Mouse (Mus musculus) heart, postnatal 0 days (tissue): ENCODE measurements around the gene Fcgr3. TPM values are rescaled to one million over a fixed set of nuclear protein-coding genes. Genes with fewer than 3 reads are reported as not detected.

Source experiments
- ATAC-seq: fragments of 200-750 bp; cut with Nextera tagmentation; 2 replicates; pipeline ENCODE4 v1.8.0; 2017; ENCODE audit warnings: low read depth, moderate number of reproducible peaks, moderate library complexity; ENCODE audit not compliant: insufficient read depth
- DNase-seq: peaks from one replicate; pipeline ENCODE4 v3.0.0-alpha.2; 2016; ENCODE audit warnings: low spot score
- H3K27ac ChIP-seq: fragments of 300-500 bp; sonication (generic); 2 replicates; pipeline ENCODE4 v1.5.1; 2014; ENCODE audit warnings: low read depth, mild to moderate bottlenecking
- H3K27me3 ChIP-seq: fragments of 300-500 bp; sonication (generic); 2 replicates; pipeline ENCODE4 v1.6.1; 2014; ENCODE audit warnings: low read length, mixed read lengths; ENCODE audit not compliant: control insufficient read depth, insufficient read depth
- H3K36me3 ChIP-seq: fragments of 300-500 bp; sonication (generic); replicated peaks from 2 replicates; pipeline ENCODE4 v1.6.1; 2014; ENCODE audit warnings: low read length, mixed read lengths; ENCODE audit not compliant: control insufficient read depth, insufficient read depth
- H3K4me1 ChIP-seq: fragments of 300-500 bp; sonication (generic); 2 replicates; pipeline ENCODE4 v1.6.1; 2014; ENCODE audit warnings: antibody characterized with exemption; ENCODE audit not compliant: control insufficient read depth, insufficient read depth
- H3K4me2 ChIP-seq: fragments of 300-500 bp; sonication (generic); 2 replicates; pipeline ENCODE4 v1.6.1; 2014; ENCODE audit warnings: low read depth, mild to moderate bottlenecking, low read length, moderate library complexity
- H3K4me3 ChIP-seq: fragments of 300-500 bp; sonication (generic); 2 replicates; pipeline ENCODE4 v1.5.1; 2014; ENCODE audit warnings: low read depth, low read length
- H3K9ac ChIP-seq: fragments of 300-500 bp; sonication (generic); replicated peaks from 2 replicates; pipeline ENCODE4 v1.6.1; 2014; ENCODE audit warnings: low read depth, low read length, mixed read lengths
- H3K9me3 ChIP-seq: fragments of 300-500 bp; sonication (generic); replicated peaks from 2 replicates; pipeline ENCODE4 v1.6.1; 2016; ENCODE audit warnings: low read length; ENCODE audit not compliant: control insufficient read depth
- CTCF ChIP-seq: IDR thresholded peaks from 2 replicates; pipeline ENCODE4 v1.5.1; 2016; ENCODE audit warnings: antibody characterized with exemption, control low read depth, low read depth
- EP300 ChIP-seq: IDR thresholded peaks from 2 replicates; pipeline ENCODE4 v1.6.1; 2016; ENCODE audit warnings: antibody characterized with exemption, low read depth
- WGBS: fragments of 180-500 bp; shearing (Covaris S2); extraction: QIAGEN DNeasy Blood & Tissue Kit; methylation state at CpG from one replicate; pipeline ENCODE4 v1.1.7; 2014; 5-methylcytosine and 5-hydroxymethylcytosine counted together
- polyA plus RNA-seq: library from polyadenylated mRNA; unstranded; fragments of >200 nt; fragmentation: Nextera tagmentation; extraction: Ambion mirVana; gene quantifications from 2 replicates; pipeline ENCODE4 v1.2.1, GENCODE M21; 2015
- total RNA-seq: library from RNA; depleted of rRNA; stranded (reverse); fragments of >200 nt; gene quantifications from 2 replicates; pipeline ENCODE4 v1.2.3, GENCODE M21; 2014; ENCODE audit warnings: low replicate concordance

Gene Fcgr3
- total and polyA plus RNA-seq, 2 experiments from 2014 or later, result 8.2 to 13.7 TPM

DNA sequence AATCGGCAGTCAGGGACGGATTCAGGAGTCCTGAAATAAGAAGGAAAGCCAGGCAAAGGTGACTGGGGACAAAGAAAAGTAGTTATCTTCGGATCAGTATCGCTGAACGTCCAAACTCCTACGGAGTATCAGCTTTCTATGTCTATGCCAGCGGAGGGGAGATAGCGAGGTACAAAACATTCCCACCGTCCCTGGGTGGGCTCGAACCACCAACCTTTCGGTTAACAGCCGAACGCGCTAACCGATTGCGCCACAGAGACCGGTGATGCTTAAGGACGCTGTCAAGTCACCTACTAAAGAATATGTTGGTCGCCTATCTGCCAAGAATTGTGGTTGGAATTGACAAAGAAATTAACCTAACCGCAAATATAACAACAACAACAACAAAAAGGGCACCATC lies 31.0 kb downstream of the Fcgr3 start:
- TF ChIP-seq CTCF, result no peak
- no peak for TF ChIP-seq EP300
- Histone ChIP-seq H3K27me3 (peaks cover 22% of the 10 kb centered on the region; the same call in 1 of the 2 replicates), H3K4me3 (peak overlapping the region; percentile 59), H3K27ac (no peak overlapping the region), H3K9me3 (no peaks in the 10 kb centered on the region), H3K36me3 (no peaks in the 10 kb centered on the region), H3K4me2 (peak overlapping the region; percentile 93), H3K9ac (no peak overlapping the region), H3K4me1 (0 out of 2 replicates have a peak, but pooled peaks cover 5% of the 10 kb centered on the region)
- DNase-seq, result peak; percentile 60
- peak; percentile 54 for ATAC-seq
- under 1% methylated on average over 20 of the region's 20 CpGs for WGBS

DNA sequence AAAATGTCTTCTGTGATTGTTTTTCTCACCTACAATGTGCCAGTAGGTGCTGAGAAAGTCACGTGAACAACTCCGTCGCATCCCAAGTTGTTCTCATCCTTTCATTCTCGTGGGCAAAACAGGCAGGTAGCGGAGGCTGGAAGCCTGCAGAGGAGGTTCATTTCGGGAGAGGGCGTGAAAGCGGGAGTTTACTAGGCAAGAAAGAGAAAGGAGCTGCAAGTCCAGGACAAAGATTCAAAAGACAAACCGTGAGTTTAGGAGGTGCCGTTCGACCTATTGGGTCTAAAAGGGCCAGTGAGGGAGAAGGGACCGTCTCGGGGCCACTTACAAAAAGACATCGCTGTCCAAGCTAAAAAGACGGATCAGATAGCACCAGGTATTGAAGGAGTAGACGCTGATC lies 31.5 kb downstream of the Fcgr3 start:
- Histone ChIP-seq H3K4me3 (peak overlapping the region; percentile 59), H3K27me3 (peaks cover 22% of the 10 kb centered on the region; the same call in 1 of the 2 replicates), H3K27ac (no peak overlapping the region), H3K4me1 (0 out of 2 replicates have a peak, but pooled peaks cover 5% of the 10 kb centered on the region), H3K36me3 (no peaks in the 10 kb centered on the region), H3K9ac (0 out of 2 replicates have a peak overlapping the region, but pooled peaks have one; percentile 32), H3K4me2 (peak overlapping the region; percentile 93), H3K9me3 (no peaks in the 10 kb centered on the region)
- TF ChIP-seq EP300 (no peak), CTCF (no peak)
- WGBS, result under 1% methylated on average over 16 of the region's 16 CpGs
- no peak for ATAC-seq
- no peak for DNase-seq

DNA sequence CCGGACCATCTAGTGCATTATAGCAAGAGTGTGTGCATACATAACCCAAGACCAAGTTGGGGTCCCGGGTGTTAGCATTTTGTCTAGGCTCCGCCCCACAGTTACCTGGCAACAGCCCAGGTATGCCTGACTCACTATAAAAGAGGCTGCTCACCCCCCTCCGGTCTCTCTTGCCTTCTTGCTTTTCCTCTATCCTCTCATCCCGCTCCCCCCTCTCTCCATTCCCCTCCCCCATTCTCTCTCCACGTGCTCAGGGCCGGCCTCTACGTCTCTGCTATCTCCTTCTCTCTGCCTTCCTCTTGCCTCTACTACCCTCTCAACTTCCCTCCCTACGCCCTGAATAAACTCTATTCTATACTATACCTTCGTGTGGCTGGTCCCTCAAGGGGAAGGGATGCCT lies 32.0 kb downstream of the Fcgr3 start:
- peak overlapping the region; percentile 59 for H3K4me3 ChIP-seq
- H3K27ac ChIP-seq, result no peak overlapping the region
- 7% methylated on average over 10 of the region's 10 CpGs for WGBS
- 0 out of 2 replicates have a peak, but pooled peaks cover 5% of the 10 kb centered on the region for H3K4me1 ChIP-seq
- H3K27me3 ChIP-seq, result peaks cover 22% of the 10 kb centered on the region; the same call in 1 of the 2 replicates
- DNase-seq (no peak), ATAC-seq (no peak)
- TF ChIP-seq CTCF (no peak), EP300 (no peak)
- H3K36me3 ChIP-seq, result no peaks in the 10 kb centered on the region
- H3K9me3 ChIP-seq, result no peaks in the 10 kb centered on the region
- peak overlapping the region; percentile 93 for H3K4me2 ChIP-seq
- 0 out of 2 replicates have a peak overlapping the region, but pooled peaks have one; percentile 32 for H3K9ac ChIP-seq

GRCm38 (mm10) chr1:171031752-171032151 lies 33.0 kb downstream of the Fcgr3 start:
- Histone ChIP-seq H3K9ac (no peak overlapping the region), H3K27me3 (peaks cover 22% of the 10 kb centered on the region; the same call in 1 of the 2 replicates), H3K27ac (no peak overlapping the region), H3K9me3 (no peaks in the 10 kb centered on the region), H3K4me1 (0 out of 2 replicates have a peak, but pooled peaks cover 4% of the 10 kb centered on the region), H3K4me2 (no peak overlapping the region), H3K4me3 (no peak overlapping the region), H3K36me3 (no peaks in the 10 kb centered on the region)
- WGBS, result 75% methylated on average over 3 of the region's 3 CpGs
- DNase-seq (no peak), ATAC-seq (no peak)
- TF ChIP-seq CTCF, result no peak
- TF ChIP-seq EP300, result no peak

GRCm38 (mm10) chr1:171019311-171019950 lies 45.3 kb downstream of the Fcgr3 start:
- no peak overlapping the region for H3K4me3 ChIP-seq
- H3K36me3 ChIP-seq, result no peaks in the 10 kb centered on the region
- no peaks in the 10 kb centered on the region for H3K27me3 ChIP-seq
- H3K4me2 ChIP-seq, result no peak overlapping the region
- ATAC-seq (no peak), DNase-seq (no peak)
- WGBS, result 62% methylated on average over 7 of the region's 7 CpGs
- H3K27ac ChIP-seq, result no peak overlapping the region
- TF ChIP-seq CTCF (no peak), EP300 (no peak)
- H3K9ac ChIP-seq, result no peak overlapping the region
- no peaks in the 10 kb centered on the region for H3K4me1 ChIP-seq
- H3K9me3 ChIP-seq, result no peaks in the 10 kb centered on the region
